Mouse (Mus musculus) splenic B cell, adult 2 months (primary cell): ENCODE results near the gene Psd.
A peak's percentile ranks its signal among the peaks of the same experiment; 100 is the strongest.

ENCODE experiments used
- DNase-seq: peaks from one replicate; pipeline ENCODE4 v3.0.0-alpha.2; 2011; ENCODE audit warnings: low read depth, low spot score
- H3K27me3 ChIP-seq: 2 replicates; pipeline ENCODE4 v1.6.1; 2012; ENCODE audit warnings: mild to moderate bottlenecking, low read length, moderate library complexity, mixed read lengths; ENCODE audit not compliant: control insufficient read depth, poor library complexity, insufficient read depth, severe bottlenecking
- H3K36me3 ChIP-seq: 2 replicates; pipeline ENCODE4 v1.6.1; 2012; ENCODE audit warnings: mild to moderate bottlenecking, low read length, moderate library complexity, mixed read lengths; ENCODE audit not compliant: control insufficient read depth, poor library complexity, insufficient read depth, severe bottlenecking

The Psd gene

DNA sequence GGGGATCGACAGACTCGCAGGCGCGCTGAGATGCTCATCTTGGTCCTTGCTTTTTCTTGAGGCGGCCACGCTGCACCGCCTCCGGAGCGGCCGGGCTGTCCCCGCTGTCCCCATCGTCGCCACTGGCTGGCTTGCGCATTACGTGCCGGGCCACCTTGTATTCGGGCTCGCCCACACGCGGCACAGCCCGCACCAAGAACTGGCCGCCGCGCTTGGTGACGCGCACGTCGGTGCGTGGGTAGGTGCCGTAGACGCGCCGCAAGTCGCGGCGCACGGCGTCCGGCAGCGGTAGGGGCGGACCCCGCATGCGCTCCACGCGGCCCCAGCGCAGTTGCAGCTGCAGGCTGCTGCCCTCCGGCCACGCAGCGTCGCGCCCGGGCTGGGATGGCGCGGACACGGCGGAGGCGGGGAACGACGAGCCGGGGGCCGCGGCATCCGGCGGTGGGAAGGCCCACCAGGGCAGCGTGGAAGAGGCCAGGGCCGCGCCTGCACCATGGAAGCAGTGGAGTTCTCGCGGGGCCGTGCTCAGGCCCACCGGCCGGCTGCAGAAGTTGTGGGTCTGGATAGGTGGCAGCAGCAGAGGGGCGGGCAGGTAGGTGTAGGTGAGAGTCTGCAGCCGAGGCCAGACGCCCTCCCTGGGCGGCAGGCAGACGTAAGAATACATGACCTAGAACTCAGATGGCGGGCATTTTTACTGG lies 22.0 kb upstream of the Psd start:
- H3K36me3 ChIP-seq: no peaks in the 10 kb centered on the region
- peak; percentile 69 for DNase-seq
- no peaks in the 10 kb centered on the region for H3K27me3 ChIP-seq

- no peak for DNase-seq
- Histone ChIP-seq H3K27me3 (no peaks in the 10 kb centered on the region), H3K36me3 (no peaks in the 10 kb centered on the region)
These were observed 21.1 kb upstream of the Psd start for GRCm38 (mm10) chr19:46347936-46348668.

GRCm38 (mm10) chr19:46347146-46347545 lies 20.2 kb upstream of the Psd start:
- DNase-seq: no peak
- no peaks in the 10 kb centered on the region for H3K36me3 ChIP-seq
- H3K27me3 ChIP-seq: no peaks in the 10 kb centered on the region

DNA sequence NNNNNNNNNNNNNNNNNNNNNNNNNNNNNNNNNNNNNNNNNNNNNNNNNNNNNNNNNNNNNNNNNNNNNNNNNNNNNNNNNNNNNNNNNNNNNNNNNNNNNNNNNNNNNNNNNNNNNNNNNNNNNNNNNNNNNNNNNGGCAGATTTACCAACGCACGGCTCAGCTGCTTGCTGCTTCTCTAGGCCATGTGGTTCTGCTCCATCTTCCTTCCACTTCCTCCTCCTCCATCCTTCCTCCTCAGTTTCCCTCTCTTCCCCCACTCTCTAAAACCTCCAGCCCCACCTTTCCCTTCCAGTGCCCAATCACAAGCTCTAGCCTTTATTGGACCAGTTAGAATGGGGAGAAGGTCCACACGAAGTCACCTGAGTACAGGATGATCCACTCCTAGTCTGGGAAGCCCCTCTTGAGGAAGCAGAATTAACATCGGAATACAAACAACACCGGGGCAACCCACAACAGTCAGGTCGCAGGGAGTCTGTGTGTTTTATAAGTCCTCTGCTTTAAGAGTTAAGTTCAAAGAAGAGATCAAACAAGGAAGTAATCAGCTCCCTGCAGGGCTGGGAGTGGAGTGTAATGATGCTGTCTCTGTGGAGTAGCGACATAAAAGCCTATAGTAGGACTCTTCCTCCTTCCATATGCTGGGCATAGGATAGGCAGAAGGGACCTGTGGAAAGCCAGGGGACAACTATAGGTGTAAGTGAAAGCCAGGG lies 17.9 kb upstream of the Psd start:
- H3K27me3 ChIP-seq: no peaks in the 10 kb centered on the region
- no peak for DNase-seq
- H3K36me3 ChIP-seq: no peaks in the 10 kb centered on the region

DNA sequence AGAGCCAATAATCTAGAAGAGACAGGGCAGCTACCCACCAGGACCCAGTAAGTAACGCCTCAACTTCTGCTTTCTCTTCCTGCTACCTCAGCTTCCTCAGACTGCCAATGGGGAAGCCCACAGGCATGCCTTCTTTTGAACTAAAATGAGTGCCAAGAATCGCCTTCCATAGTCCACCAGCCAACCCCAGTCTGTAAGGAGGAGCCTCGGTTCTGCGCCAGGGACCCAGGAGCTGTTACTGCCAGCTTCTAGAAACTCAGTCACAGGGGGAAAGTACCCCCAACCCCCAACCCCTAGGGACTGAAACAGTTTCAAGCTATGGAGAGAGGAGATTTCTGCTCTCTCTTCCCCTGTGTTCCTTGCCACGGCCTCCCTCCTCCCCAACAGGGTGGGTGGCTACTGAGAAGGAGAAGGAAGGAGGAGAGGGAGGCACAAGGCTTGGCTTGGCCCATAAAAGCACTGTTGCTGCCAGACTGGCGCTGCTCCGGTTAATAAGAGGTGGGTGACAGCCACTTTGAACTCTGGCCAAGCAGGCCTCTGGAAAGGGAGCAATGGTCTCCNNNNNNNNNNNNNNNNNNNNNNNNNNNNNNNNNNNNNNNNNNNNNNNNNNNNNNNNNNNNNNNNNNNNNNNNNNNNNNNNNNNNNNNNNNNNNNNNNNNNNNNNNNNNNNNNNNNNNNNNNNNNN lies 12.5 kb upstream of the Psd start:
- no peaks in the 10 kb centered on the region for H3K27me3 ChIP-seq
- peak; percentile 79 for DNase-seq
- no peaks in the 10 kb centered on the region for H3K36me3 ChIP-seq

DNA sequence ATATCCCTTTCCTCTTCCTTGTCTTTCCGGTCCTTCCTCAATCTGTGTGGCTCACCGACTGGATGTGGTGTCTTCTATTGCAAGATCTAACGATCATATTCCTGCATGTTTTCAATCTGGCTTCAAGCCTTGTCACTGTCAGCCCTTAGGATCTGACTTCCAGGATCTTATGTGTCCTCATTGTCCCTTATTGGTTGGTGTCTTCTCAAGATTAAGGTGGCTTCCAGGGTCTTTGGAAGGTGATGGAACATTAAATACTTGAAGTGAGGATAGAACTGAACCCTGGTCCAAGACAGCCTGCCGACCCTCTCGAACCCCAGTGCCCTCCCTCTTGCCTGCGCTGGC lies 12.0 kb upstream of the Psd start:
- no peak for DNase-seq
- no peaks in the 10 kb centered on the region for H3K27me3 ChIP-seq
- H3K36me3 ChIP-seq: no peaks in the 10 kb centered on the region

- Histone ChIP-seq H3K36me3 (no peaks in the 10 kb centered on the region), H3K27me3 (no peaks in the 10 kb centered on the region)
- DNase-seq: peak; percentile 97
These were observed 11.5 kb upstream of the Psd start, which contains the start of gene Cuedc2 for GRCm38 (mm10) chr19:46338331-46338936. Cuedc2 (minus strand) TSS chr19:46338702.

GRCm38 (mm10) chr19:46337719-46338330 lies 10.9 kb upstream of the Psd start:
- Histone ChIP-seq H3K36me3 (no peaks in the 10 kb centered on the region), H3K27me3 (no peaks in the 10 kb centered on the region)
- no peak for DNase-seq

DNA sequence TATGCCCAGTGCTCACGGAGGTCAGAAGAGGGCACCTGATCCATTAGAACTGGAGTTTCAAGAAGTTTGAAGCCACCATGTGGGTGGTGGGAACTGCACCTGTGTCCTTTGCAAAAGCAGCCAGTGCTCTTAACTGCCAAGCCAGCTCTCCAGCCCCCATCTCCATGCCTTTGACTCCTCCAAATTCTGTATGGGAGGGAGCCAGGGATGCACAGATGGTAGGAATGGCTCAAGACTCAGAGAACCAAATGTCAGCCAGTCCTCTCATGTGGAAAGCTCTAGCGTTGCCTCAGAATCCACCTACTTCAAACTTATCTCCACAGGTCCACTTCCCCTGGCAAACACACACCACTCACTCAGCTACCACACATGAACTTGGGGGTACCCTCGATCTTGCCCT lies 7.0 kb upstream of the Psd start:
- no peak for DNase-seq
- no peaks in the 10 kb centered on the region; the same call in 1 of the 2 replicates for H3K36me3 ChIP-seq

GRCm38 (mm10) chr19:46332721-46333339 lies 5.9 kb upstream of the Psd start:
- Histone ChIP-seq H3K36me3 (no peaks in the 10 kb centered on the region; the same call in 1 of the 2 replicates), H3K27me3 (no peaks in the 10 kb centered on the region)
- DNase-seq: no peak

More for the DNA sequence above, 7.0 kb upstream of the Psd start:
- H3K27me3 ChIP-seq: no peaks in the 10 kb centered on the region

DNA sequence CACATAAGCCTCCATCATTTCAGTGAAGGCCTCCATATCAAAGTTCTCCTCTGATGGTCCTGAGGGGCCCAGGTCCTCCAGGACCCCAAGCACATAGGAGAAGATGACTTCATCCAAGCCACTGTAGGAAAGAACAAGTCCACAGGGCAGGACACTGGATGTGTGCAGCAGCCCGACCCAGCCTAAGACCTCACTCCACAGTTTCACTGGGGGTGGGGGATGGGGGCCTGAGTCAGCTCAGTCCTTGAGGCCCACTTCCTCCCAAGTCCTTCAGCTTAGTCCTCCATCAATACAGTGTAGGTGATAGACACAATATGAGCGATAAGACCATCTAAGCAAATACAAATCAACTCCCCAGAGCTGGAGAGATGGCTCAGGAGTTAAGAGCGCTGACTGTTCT lies 5.0 kb upstream of the Psd start:
- H3K36me3 ChIP-seq: no peaks in the 10 kb centered on the region; the same call in 1 of the 2 replicates
- no peak for DNase-seq
- no peaks in the 10 kb centered on the region for H3K27me3 ChIP-seq

DNA sequence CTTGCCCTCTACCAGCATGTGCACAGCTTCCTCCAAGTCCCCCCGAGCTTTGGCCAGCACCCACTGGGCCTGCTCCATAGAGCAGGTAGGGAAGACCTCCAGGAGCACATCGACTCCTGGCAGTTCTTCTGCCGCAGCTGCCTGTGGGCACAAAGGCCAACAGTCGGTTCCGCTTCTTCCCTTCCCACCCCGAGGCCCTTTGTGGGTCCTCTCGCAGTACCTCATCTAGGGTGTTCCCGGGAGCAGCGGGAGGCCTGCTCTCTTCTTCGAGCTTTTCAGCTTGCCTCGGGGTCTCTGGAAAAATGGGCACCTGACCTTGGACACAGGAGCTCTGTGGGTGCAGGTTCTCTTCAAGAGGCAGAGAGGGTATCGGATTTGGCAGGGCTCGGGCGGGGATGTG lies 4.4 kb upstream of the Psd start:
- Histone ChIP-seq H3K27me3 (no peaks in the 10 kb centered on the region), H3K36me3 (no peaks in the 10 kb centered on the region; the same call in 1 of the 2 replicates)
- no peak for DNase-seq

GRCm38 (mm10) chr19:46330696-46331095 lies 3.7 kb upstream of the Psd start:
- DNase-seq: no peak
- H3K36me3 ChIP-seq: no peaks in the 10 kb centered on the region; the same call in 1 of the 2 replicates
- H3K27me3 ChIP-seq: no peaks in the 10 kb centered on the region

DNA sequence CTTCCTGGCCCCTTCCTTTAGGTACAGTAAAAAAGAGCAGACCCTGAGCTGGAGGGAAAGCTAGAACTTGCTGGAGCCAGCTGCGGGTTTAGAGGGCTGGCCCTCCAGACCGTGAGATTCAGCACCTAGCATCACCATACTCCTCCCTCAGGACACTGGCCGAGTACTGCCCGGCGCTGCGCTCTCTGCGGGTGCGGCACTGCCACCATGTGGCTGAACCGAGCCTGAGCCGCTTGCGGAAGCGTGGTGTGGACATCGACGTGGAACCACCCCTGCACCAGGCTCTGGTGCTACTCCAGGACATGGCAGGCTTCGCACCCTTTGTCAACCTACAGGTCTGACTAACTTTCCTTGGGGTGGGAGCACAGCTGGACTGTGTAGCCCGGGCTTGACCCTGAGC lies 3.0 kb upstream of the Psd start:
- peak; percentile 87 for DNase-seq
- Histone ChIP-seq H3K36me3 (no peaks in the 10 kb centered on the region; the same call in 1 of the 2 replicates), H3K27me3 (no peaks in the 10 kb centered on the region)
